Mouse (Mus musculus) neural tube, embryonic 10.5 days (tissue): ENCODE measurements around the gene Rnf208.

Source experiments
- DNase-seq: peaks from one replicate; pipeline ENCODE4 v3.0.0-alpha.2; 2017; ENCODE audit warnings: low spot score; ENCODE audit errors: extremely low spot score

The Rnf208 gene

DNA sequence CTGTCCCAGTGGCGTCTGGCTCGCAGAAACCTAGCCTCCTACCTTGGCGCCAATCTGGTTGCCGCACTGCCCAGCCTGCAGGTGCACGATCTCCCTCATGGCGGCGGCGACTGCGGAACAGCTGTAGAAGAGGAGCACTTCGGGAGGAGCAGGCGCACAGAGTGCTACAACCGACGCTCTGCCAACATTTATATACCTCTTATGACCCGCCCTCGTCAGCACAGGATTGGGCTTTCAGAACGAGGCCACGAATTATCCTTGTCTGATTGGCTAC is 17.6 kb upstream of the Rnf208 start, which contains the start of gene Tubb4b:
Gene Tubb4b, minus strand, starts transcription at position 211 of the 274 bp plus-strand sequence.
- no peak for DNase-seq

DNA sequence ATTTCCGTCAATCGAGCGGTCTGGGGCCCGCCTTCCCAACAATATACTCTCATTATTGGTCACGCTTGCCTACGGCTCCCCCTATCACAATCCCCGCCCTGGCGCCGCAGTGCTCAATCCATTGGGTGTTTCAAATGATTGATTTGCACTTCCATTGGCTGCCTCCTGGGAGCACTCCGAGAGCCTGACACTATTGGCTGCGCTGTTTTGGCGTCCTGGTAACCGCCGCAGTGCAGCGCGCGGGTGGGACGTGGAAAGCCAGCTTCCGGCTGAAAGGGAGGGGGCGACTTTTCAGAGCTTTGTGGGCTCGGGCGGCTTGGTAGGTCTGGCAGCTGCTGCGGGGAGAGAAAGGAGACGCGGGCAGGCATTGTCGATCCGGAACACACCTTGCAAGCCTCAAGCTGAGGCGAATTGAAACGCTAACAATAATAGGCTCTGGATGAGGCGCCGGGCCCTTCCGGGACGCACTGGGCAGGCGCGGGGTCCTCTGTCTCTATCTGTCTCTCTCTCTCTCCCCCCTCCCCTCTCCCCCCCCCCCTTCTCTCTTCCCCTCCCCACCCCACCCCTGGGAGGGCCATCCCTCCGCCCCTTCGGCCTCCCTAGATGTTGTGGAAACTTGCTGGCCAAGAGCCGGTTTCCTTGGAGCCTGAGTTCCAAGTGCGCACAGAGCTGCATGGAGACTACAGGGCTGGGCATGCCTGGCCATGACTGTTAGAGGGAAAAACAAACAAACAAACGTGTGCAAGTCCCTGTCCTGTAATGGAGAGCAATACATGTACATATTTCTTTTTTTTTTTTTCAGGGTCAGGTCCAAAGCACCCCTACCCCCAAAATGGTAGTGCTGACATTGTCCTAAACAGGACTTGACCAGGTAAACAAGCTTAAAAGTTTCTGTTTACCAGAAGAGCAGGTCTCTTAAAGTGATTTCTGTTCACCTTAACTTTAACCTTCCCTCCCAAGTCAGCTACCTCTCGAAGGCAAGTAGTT is 17.0 kb upstream of the Rnf208 start:
- DNase-seq, result peak; percentile 96

DNA sequence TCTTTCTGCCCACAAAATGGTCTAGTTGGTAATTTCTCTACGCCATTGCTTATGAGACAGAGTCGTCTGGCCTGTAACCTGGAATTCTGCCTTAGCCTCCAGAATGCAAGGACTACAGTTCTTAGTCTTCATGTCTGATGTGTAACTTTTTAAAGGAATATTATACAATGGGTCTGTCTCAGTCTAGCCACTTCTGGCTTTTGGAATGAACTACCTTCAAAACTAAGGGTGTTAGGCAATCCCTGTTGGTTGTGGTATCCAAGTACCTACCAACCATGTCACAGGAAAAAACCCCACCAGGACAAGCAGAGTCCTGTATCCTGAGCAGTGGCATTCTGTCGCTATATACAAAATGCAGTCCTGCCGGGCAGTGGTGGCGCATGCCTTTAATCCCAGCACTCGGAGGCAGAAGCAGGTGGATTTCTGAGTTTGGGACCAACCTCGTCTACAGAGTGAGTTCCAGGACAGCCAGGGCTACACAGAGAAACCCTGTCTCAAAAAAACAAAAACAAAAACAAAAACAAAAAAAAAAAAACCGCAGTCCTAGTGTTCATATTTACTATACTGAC is 16.2 kb upstream of the Rnf208 start:
- DNase-seq, result no peak

DNA sequence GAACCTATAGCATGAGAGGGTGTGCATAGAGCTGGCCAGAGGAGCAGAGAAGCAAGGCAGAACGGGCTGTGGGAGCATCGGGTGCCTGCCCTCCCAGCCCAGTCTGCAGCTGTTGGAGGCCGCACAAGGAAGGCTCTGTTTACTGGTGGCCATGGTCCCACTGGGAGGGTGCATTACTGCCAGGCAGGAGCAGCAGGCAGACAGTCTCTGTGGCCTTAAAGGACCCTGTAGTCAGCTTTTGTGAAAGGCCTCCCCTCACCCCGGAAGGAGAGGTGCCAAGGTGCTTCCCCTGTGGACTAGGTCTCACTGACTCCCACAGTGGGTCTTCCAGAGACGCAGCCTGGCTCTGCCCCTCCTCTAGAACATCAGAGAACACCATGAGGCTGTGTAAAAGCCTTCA is 15.2 kb upstream of the Rnf208 start:
- DNase-seq, result no peak

DNA sequence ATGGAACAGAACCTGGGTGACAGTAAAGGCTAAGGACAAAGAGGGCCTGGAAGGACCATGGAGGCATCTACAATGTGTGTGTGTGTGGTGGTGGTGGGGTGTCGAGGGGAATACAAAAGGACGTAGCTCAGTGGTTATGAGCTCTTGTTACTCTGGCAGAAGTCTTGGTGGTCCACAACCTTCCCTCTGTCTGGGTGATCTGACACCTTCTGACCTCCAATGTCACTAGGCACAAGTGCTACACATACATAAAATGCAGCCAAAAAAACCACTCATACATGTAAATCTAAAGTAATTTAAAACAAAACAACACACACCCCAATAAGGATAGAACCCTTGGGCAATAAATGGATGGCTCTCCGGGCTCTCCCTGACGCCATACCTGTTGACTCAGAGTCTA is 14.6 kb upstream of the Rnf208 start:
- no peak for DNase-seq

DNA sequence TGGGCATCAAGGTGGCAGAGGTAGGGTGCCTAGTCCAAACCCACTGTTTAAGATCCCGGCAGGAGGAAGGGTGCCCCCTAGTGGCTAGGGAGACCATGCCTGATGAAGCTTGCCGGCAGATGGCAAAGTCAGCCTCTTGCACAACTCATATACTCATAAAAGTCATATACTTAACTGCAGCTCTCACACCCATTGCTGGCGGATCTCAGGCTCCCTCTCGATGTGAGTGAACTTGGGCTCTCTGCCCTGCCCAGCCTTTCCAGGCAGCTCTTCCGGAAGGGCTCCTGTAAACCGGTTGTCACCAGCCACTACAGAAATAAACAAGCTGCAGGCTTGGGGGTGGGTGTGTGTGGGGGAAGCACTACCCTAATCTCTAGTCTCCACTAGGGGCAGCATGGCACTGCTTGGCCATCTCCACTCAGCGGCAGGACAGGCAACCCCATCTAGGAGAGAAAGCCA is 13.6 kb upstream of the Rnf208 start:
- DNase-seq, result peak; percentile 81

DNA sequence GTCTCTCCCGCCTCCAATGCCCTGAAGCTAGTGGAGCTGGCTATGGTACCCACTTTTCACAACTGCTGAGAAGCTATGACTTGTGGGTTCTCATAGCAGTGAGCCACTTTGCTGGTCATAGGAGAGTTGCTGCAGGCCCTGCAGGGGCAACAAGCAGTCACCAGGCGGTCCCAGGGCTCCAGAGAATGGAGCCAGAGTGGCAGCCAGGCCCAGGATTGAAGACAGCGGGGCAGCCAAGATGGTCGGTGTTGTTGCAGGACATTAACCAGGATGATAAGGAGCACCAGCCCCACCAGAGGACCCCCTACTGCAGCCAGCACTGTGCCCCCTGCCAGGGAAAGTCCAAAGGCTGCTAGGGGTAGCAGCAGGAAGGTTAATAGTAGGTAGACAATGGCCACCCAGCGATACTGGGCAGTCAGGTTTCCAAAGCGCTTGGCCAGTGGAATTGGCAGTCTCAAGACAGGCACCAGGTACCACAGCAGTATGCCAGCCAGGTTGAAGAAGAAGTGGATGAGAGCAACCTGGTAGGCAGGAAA is 13.0 kb upstream of the Rnf208 start:
- no peak for DNase-seq

DNA sequence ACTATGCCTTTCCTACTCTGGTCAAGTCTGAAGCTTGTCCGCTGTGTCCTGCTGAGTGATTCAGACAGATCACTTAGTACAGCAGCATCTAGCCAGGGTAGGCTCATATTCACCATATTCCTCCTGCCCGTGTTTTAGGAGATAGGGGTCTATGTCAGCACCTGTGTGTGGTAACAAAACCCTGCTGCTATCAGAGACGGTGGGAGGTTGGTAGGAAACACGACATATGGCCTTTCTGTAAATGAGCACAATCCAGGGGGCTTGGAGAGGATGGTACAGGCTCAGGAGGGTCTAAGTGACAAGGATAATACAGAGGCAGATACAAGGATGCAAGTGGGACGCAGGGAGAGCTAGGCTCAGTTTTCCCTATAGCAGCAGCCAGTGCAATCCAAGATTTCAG is 12.5 kb upstream of the Rnf208 start:
- no peak for DNase-seq

DNA sequence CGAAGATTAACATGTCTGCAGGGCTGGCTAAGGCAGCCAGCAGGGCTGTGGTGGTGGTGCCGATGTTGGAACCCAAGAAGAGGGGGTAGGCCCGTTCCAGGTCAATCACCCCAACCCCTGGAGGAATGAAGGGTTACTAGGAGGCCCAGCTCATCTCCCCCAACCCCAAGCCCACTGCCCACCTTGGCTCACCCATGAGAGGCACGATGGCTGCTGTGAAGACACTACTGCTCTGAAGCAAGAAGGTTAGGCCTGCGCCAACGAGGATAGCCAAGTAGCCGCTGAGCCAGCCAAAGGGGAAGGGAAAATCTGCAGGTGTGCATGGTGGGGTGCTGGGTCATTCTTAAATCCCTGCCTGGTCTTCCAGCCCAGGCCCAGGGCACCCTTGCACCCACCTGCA is 11.5 kb upstream of the Rnf208 start:
- no peak for DNase-seq

DNA sequence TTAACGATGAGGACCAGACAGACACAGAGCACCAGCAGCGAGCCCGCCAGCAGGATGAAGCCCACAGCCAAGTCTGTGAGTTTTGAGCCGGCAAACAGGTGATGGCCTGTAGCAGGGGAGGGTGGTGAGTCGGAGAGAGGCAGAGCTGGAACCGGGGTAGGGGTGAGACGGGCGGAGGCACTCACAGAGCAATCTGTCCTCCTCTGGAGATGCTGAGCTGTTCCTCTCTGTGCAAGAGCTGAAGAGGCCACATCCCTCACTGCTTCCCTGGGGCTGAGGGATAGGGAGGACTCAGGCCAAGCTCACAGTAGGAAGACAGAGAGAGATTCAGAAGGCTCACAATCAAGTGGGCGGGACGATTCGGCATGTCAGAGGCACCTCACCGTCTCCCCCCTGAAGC is 11.0 kb upstream of the Rnf208 start:
- DNase-seq, result no peak

DNA sequence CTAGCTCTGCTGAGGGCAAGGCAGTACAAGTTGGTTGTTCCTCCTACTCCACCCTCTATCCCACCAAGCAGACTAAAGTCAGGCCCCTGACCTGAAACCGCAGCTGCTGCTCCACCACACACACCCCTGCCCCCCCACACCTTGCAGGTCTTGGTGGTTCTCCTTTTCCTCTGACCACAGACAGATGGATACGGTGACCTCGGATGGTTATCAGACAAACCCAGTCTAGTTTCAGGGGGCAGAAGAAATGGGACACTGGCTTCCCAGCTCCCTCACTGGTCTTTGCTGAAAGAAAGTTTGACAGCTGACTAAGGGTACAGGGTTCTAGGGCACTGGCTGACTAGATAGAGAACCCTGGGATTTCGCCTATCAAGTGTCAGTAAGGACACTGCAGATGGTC is 8.6 kb upstream of the Rnf208 start:
- no peak for DNase-seq

DNA sequence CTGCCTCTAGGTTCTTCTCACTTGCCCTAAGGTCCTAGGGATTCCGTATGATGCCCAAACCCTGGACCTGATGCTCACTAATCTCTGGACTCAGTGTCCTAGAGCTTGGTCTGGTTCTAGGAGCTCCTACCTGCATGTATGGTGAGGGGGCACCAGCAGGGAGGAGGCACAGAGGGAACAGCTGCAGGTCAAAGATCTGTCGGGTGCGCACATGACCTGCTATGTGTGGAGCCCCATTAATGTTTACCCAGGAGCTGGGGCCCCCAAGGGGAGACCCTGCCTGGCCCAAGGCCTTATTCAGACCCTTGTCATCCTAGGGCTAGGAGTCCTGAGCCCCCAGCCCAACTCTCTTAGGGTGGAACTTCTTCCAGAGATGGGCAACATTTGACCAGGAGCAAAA is 8.0 kb upstream of the Rnf208 start, which contains the start of gene Slc34a3:
Gene Slc34a3, minus strand, starts transcription at position 315 of the 400 bp plus-strand sequence.
- DNase-seq, result no peak

DNA sequence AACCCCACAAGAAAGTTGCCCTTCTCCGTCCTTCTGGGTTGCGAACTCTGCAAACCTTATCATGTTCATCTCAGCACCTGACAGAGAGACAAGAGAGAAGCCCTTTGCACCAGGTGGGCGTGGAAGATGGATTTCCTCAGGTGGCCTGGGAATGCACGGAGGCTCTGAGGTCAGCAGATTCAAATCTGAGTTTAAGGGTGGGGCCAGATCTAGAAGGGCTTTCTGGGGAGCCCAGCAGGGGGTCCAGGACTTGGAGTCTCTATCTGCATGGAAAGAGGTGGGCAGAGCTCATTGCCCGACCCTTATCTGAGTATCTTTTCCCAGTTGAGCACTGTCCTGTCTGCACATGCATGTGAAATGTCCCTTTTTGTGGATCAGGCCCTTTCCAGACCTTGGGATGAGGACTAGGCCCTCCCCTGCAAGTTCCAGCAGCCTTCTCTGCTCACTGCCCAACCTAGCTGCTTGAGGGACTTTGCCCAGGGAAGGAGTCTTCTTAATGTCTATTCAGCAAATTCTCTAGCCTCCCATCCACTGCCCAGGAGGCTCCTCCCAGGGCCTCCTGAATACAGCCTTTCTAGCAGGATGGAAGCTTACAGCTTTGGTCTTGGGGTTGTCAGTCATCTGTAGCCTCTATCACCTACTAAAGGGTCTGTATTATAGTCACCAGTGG is 7.4 kb upstream of the Rnf208 start:
- DNase-seq, result no peak

DNA sequence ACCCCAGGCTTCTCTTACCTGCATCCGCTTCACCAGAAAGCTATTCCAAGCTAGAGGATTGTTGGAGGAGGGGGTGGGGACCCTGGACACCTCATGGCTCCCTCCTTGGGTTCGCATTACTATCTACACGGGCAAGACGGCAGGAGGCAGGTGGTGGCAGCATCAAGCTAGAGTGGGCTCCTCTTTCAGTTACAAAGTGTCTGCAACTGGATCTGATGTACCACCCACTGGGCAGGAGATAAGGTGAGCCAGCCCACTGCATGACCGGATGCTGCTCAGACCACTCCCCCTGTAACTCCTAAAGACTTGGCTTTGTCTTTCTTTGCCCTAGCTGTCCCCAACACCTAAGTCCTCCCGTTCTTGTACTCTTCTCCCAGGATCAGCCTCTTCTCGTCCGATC is 5.4 kb upstream of the Rnf208 start, which contains the start of gene Rnf224:
Gene Rnf224, minus strand, starts transcription at position 174 of the 400 bp plus-strand sequence.
- no peak for DNase-seq

DNA sequence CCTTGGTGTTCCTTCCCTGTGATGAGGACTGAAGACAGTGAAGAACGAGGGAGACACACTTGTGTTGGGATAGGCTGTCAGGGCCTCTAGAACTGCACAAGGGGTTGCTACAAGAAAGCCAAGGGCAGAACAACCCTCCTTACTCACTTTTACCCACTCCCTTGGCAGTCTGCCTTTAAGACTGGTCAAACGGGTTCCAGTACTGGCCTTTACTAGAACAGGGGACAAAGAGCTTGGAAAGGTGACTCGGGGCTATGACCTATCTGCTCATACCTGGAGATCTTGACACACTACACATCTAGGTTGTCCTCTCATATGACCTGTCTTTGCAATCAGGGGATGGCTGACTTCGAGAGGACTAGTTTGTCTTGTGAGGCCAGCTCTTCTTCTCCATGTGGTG is 4.5 kb upstream of the Rnf208 start:
- DNase-seq, result no peak

DNA sequence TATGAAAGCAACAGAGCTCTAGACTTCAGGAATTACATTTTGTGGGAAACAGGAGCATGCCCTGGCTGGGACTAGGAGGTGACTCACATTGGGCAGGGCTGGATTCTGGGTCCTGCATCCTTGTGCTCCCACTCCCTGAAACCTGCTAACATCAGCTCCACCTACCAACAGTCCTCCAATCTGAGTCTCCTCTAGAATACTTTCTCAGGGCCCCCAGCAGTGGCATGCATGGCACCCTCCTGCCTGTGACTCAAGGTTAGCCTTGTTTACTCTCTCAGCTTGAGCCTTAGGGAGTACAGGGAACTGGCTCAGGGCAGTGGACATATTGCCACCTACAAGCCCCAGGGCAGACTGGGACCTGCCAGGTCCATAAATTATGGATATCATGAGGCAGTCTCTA is 3.9 kb upstream of the Rnf208 start:
- DNase-seq, result no peak

DNA sequence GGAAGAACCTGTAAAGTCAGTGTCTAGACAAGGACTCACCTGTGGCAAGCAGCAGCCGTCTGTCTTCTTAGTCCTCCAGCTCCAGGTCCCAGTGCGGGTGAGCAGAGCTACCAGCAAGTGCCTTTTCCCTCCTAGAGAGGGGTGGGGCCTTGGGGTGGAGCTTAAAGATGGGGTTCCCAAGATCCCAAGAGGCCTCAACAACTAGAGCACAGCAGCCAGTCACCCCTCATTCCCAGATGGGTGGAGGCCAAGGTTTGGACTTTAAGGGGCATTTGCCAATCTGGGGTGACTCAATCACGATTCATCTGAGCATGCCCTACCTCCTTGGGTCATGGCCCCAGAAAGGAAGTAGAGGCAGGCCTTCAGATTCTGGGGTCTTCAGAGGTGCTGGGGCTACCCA is 2.3 kb upstream of the Rnf208 start:
- DNase-seq, result no peak

DNA sequence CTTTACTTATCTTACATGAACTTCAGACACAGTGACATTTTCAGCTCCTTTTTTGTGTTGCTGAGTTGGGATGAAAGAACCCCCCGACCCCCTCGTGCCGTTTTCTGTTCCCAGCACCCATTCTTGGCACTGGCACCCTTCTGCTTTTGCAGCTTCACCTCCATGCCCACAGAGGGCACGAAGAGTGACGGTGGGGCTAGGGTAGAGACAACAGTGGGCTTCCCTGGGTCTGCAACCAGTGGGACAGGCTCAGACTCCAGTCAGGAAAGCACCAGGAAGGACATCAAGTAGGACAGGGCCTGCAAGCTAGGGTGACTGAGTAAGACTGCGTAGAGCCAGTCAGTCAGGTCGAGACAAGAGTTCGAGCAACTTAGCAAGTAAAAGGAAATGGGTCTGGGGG is 1.7 kb upstream of the Rnf208 start:
- no peak for DNase-seq

DNA sequence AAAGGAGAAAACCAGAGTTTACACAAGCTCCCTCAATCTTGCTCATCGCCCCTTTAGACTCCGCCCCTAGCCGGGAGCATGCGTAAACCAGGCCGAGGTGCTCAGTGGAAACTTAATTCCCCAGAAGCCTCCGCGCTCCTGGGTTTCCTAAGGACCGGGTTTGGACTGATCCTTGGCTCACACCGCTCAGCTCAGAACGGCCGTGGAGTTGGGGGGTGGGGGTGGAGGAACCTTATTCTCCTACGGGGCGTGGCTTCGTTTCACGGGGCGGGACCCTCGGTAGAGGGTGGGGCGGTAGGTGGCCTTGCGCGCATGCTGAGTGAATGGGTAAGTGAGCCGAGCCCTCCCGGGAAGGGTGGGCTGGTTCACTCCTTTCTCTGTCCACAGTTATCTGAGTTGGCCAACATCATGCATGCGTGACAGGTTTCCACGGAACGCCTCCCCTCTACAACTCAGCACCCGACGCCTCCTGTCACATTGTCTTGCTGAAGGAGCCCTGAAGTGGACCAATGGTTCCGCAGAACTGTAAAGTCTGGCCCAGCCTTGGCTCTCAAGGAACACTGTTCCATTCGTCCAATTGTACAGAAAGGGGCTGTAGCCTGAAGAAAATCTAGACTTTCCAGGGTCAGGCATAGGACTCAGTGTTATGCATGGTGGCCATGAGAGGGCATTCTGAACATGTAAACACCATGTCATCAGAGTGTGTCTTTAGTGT is 1.2 kb upstream of the Rnf208 start:
- DNase-seq, result peak; percentile 64

DNA sequence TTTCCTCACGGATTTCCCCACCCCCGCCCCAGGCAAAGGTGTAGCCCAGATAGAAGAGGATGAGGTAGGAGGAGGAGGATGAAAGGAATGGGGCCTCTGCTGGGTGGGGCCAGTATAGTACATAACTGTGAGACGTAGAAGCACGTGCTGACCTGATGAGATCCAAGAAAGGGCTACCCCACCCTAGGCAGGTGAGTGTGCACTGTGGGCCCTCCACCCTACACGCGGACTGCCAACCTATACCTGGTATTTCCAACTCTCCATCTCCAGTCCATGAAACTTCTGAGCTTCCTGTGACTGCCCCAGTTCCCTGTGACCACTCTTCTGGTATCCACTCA is 648 bp upstream of the Rnf208 start:
- no peak for DNase-seq

DNA sequence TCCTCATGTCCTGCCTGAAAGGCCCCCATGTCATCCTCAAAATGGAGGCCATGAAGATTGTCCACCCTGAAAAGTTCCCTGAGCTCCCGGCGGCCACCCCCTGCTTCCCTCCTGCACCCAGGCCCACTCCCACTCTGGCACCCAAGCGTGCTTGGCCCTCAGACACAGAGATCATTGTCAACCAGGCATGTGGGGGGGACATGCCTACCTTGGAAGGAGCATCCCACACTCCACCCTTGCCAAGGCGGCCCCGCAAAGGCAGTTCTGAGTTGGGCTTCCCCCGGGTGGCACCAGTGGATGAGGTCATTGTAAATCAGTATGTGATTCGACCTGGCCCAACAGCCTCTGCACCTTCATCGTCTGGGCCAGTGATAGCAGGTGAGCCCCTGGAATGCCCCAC is 1.3 kb downstream of the Rnf208 start:
- DNase-seq, result no peak

DNA sequence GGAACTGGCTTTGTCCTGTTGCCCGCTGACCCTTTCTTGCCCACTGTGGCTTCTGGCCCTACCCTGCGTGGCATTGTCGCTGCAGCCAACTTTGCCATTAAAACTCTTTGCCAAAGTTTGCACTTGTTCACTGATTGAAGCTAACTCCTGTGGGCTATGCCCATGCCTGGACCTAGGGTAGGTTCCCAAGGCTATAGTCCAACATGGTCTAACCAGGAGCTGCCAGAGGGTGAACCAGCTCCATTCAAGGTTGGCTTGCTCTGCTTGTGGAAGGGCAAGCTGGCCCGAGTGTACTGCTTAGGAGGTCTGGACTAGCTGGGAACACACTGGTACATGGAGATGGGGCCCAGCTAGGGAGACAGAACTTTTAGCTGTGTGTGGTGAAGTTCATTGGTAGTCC is 2.1 kb downstream of the Rnf208 start:
- DNase-seq, result no peak
